Mouse (Mus musculus) thymus, postnatal 0 days (tissue): ENCODE results near the gene Gm10487. TPM values are rescaled to one million over a fixed set of nuclear protein-coding genes. Genes with fewer than 3 reads are reported as not detected.
"Not testable (repeated sequence)": the region's sequence is repeated elsewhere in the genome, so short reads cannot be mapped to it uniquely, and the experiment has no call there.

Source experiments
- DNase-seq: peaks from one replicate; pipeline ENCODE4 v3.0.0-alpha.2; 2015; ENCODE audit warnings: low spot score
- polyA plus RNA-seq: library from polyadenylated mRNA; unstranded; fragments of >200 nt; fragmentation: Nextera tagmentation; extraction: Ambion mirVana; gene quantifications from 2 replicates; pipeline ENCODE4 v1.2.1, GENCODE M21; 2015

Gene Gm10487
- polyA plus RNA-seq = not detected in 2 replicates

- not testable (repeated sequence) for DNase-seq
Observed at GRCm38 (mm10) chrX:30843369-30843768, at the start of gene Gm10487. Gene Gm10487, minus strand, starts transcription at chrX:30843469.
